Mouse (Mus musculus) ES-Bruce4 (cell line): ENCODE results near the gene Rcor3.

Source experiments
- CTCF ChIP-seq: IDR thresholded peaks from one replicate; pipeline ENCODE4 v1.8.1; 2011; ENCODE audit warnings: low read depth, low read length
- POLR2A ChIP-seq: IDR thresholded peaks from one replicate; pipeline ENCODE4 v1.8.1; 2011; ENCODE audit warnings: low read length; ENCODE audit not compliant: insufficient read depth

DNA sequence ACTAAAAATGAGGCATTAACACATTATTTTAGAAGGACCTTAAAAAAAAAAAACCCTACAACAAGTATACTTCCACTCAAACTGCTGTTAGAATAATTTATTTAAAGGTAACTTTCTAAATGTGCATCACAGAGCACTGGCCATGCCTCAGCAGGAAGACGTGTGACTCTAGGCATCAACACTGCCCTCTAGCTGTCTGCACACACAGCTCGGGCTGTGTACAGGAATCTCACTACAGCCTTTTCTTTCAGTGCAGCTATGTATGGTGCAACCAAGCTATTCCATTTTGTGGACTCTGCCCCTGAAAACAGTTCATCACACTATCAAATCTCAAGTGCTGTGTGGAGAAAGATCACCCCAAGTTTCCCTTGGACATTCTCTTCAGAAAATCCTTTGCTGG is 30.5 kb downstream of the Rcor3 start:
- TF ChIP-seq POLR2A: no peak
- TF ChIP-seq CTCF: peak; percentile 88
